Mouse (Mus musculus) lung, embryonic 14.5 days (tissue): ENCODE results near the gene Ifnlr1. TPM values are rescaled to one million over a fixed set of nuclear protein-coding genes. Genes with fewer than 3 reads are reported as not detected.

Experiments used
- ATAC-seq: fragments of 200-750 bp; cut with Nextera tagmentation; 2 replicates; pipeline ENCODE4 v1.8.0; 2017; ENCODE audit warnings: mild to moderate bottlenecking, moderate TSS enrichment, moderate library complexity; ENCODE audit not compliant: insufficient read depth
- DNase-seq: peaks from one replicate; pipeline ENCODE4 v3.0.0-alpha.2; 2015
- H3K27ac ChIP-seq: fragments of 300-500 bp; sonication (generic); 2 replicates; pipeline ENCODE4 v1.5.1; 2014; ENCODE audit warnings: low read depth, mild to moderate bottlenecking, moderate library complexity
- H3K27me3 ChIP-seq: fragments of 300-500 bp; sonication (generic); 2 replicates; pipeline ENCODE4 v1.6.1; 2014; ENCODE audit warnings: low read length, control low read depth; ENCODE audit not compliant: insufficient read depth
- H3K36me3 ChIP-seq: fragments of 300-500 bp; sonication (generic); 2 replicates; pipeline ENCODE4 v1.6.1; 2014; ENCODE audit warnings: control low read depth; ENCODE audit not compliant: insufficient read depth
- H3K4me1 ChIP-seq: fragments of 300-500 bp; sonication (generic); 2 replicates; pipeline ENCODE4 v1.6.1; 2014; ENCODE audit warnings: antibody characterized with exemption, control low read depth; ENCODE audit not compliant: insufficient read depth
- H3K4me2 ChIP-seq: fragments of 300-500 bp; sonication (generic); 2 replicates; pipeline ENCODE4 v1.6.1; 2014; ENCODE audit warnings: mild to moderate bottlenecking
- H3K4me3 ChIP-seq: fragments of 300-500 bp; sonication (generic); 2 replicates; pipeline ENCODE4 v1.5.1; 2014; ENCODE audit warnings: low read depth, low read length
- H3K9ac ChIP-seq: fragments of 300-500 bp; sonication (generic); 2 replicates; pipeline ENCODE4 v1.6.1; 2014
- H3K9me3 ChIP-seq: fragments of 300-500 bp; sonication (generic); 2 replicates; pipeline ENCODE4 v1.6.1; 2016; ENCODE audit warnings: low read depth, low read length, control low read depth
- CTCF ChIP-seq: IDR thresholded peaks from 2 replicates; pipeline ENCODE4 v1.5.1; 2016; ENCODE audit warnings: antibody characterized with exemption, low read depth
- WGBS: fragments of 180-500 bp; shearing (Covaris S2); extraction: QIAGEN DNeasy Blood & Tissue Kit; methylation state at CpG from one replicate; pipeline ENCODE4 v1.1.7; 2014; 5-methylcytosine and 5-hydroxymethylcytosine counted together
- polyA plus RNA-seq: library from polyadenylated mRNA; unstranded; fragments of >200 nt; fragmentation: Nextera tagmentation; extraction: Ambion mirVana; gene quantifications from 2 replicates; pipeline ENCODE4 v1.2.1, GENCODE M21; 2014

Ifnlr1 gene
- polyA plus RNA-seq, 1 experiment from 2014 or later = 1.6 TPM

DNA sequence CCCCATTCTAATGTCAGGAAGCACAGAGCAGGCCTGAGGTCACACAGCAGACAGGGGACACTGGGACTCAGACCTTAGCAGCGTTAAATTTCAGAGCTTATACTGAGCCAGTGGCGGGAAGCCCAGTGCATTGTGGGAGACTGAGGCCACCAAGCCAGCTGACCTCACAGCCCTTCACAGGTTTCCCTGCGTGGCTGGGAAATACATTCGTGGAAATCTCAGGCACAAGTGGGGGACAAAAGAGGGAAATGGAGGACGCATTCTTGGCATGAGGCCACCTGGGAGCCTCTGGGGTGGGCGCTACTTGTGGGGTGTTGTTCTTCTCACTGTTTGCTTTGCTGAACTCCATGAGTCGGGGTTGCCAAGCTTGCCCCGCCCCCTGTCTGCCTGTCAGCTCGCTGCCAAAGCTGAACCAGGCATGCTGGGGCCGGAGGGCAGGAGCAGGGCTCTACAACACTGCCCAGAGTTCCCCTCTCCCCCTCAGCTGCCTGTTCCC is 29.9 kb upstream of the Ifnlr1 start:
- ATAC-seq = peak; percentile 51
- peak; percentile 71 for DNase-seq
- 11% methylated on average over 10 of the region's 10 CpGs for whole genome bisulfite sequencing

DNA sequence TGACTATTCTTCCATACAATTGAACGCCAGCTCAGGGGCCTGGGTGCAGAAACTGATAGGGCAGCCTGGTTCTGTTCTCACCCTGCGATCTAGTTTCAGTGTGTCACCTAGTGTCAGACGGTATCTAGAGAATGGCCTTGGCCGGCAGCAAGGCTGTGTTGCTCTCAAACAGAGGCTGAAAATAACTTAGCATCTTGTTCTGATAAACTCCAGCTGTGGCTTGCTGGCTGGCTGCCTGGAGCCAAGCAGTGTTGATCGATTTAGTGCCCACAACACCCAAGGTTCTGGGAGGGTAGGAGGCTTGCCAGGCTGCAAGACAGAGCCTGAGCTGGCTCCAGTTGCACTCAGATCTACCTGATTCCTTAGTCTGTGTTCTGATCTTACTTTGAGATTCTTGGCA is 27.6 kb upstream of the Ifnlr1 start:
- peaks cover 31% of the 10 kb centered on the region for H3K4me1 ChIP-seq
- DNase-seq = peak; percentile 79
- H3K4me2 ChIP-seq = no peak overlapping the region

More for the DNA sequence above, 29.9 kb upstream of the Ifnlr1 start:
- no peak overlapping the region for H3K9ac ChIP-seq
- H3K27me3 ChIP-seq = no peaks in the 10 kb centered on the region
- no peaks in the 10 kb centered on the region for H3K9me3 ChIP-seq
- H3K4me2 ChIP-seq = peak overlapping the region; percentile 42
- H3K36me3 ChIP-seq = no peaks in the 10 kb centered on the region
- 0 out of 2 replicates have a peak, but pooled peaks have one; percentile 6 for TF ChIP-seq CTCF
- no peak overlapping the region for H3K4me3 ChIP-seq
- peak overlapping the region; percentile 60; the same call in 1 of the 2 replicates for H3K27ac ChIP-seq
- peaks cover 34% of the 10 kb centered on the region for H3K4me1 ChIP-seq

DNA sequence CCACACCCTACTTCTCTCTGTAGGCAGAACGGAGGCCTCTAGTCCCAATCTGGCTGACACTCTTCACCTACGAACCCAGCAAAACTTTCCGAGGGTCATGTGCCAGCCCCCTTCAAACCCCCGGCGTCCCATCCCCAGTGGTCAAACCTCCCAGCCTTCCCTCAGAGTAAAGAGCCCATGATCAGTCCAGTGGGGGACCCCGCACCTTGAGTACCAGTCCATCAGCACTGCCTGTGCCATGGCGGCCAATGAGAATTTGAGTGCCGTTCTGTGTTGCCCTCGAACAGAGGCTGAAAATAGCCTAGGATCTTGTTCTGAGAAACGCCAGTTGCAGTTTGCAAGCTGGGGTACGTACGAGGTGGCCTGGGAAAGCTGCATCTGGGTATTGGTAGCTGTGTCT is 27.2 kb upstream of the Ifnlr1 start:
- WGBS = 70% methylated on average over 12 of the region's 12 CpGs
- Histone ChIP-seq H3K36me3 (no peaks in the 10 kb centered on the region), H3K4me3 (no peak overlapping the region), H3K9ac (no peak overlapping the region), H3K4me1 (peaks cover 29% of the 10 kb centered on the region), H3K27me3 (no peaks in the 10 kb centered on the region), H3K9me3 (no peaks in the 10 kb centered on the region), H3K4me2 (no peak overlapping the region), H3K27ac (no peak overlapping the region; the same call in 1 of the 2 replicates)
- DNase-seq (no peak), ATAC-seq (no peak)
- TF ChIP-seq CTCF = no peak

More for the DNA sequence above, 27.6 kb upstream of the Ifnlr1 start:
- H3K27me3 ChIP-seq = no peaks in the 10 kb centered on the region
- no peak for TF ChIP-seq CTCF
- H3K9me3 ChIP-seq = no peaks in the 10 kb centered on the region
- no peak overlapping the region; the same call in 1 of the 2 replicates for H3K27ac ChIP-seq
- 0 out of 2 replicates have a peak, but pooled peaks have one; percentile 20 for ATAC-seq
- H3K36me3 ChIP-seq = no peaks in the 10 kb centered on the region
- H3K9ac ChIP-seq = no peak overlapping the region
- WGBS = 24% methylated on average over 5 of the region's 5 CpGs
- H3K4me3 ChIP-seq = no peak overlapping the region

DNA sequence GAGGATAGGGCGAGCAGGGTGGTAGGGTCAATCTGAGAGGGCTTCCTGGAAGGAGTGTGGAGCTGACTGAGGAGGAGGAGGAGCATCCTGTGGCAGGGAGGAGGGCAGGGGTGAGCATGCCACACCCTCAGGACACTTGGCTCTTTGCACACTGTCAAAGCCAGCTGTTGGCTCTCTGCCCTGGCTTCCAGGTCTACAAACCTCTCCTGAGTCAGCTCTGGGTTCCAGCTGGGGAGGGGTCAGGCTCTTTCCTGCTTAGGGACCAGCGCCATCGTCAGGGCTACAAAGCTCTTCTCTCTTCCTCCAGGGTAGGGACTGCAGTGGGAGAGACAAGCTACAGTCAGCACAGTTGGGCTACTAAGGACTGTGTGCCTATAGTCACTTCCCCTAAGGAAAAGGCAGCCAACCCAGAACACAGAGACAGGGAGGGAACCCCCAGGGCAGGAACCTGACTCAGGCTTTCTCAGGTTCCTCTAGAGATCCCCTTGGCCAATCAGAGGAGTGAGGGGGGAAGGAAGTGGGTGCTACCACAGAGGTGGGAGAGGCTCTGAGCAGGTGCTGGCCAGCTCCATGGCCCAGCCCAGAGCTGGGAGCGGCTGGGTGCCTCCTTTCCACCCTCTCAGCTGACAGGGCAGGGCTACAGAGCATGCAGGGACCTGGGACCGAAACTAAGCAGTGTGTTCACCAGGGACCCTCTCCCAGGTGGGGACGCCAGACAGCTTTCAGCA is 24.8 kb upstream of the Ifnlr1 start:
- no peaks in the 10 kb centered on the region for H3K27me3 ChIP-seq
- no peaks in the 10 kb centered on the region for H3K9me3 ChIP-seq
- H3K4me2 ChIP-seq = no peak overlapping the region
- ATAC-seq (no peak), DNase-seq (peak; percentile 52)
- no peak overlapping the region for H3K4me3 ChIP-seq
- WGBS = 44% methylated on average over 6 of the region's 6 CpGs
- H3K36me3 ChIP-seq = no peaks in the 10 kb centered on the region
- no peak for TF ChIP-seq CTCF
- H3K4me1 ChIP-seq = peaks cover 14% of the 10 kb centered on the region
- no peak overlapping the region for H3K9ac ChIP-seq
- H3K27ac ChIP-seq = no peak overlapping the region

DNA sequence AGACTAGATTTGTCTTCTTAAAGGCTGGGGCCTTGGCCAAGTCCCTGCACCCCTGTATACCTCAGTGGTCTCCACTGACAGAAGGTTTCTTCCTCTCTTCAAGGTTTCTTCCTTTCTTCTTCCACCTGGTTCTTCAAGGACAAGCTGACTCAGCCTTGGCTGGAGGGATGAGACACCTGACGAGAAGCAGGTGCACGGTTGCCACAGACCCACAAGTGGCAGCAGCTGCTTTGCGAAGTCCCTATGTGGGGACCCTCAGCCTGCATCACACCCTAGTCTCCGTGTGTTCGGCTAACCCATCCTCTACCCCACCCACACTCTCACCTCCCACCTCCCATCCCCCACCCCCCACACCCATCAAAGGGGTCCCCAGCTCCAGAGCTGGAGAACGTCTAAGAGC is 24.1 kb upstream of the Ifnlr1 start:
- H3K9me3 ChIP-seq = no peaks in the 10 kb centered on the region
- DNase-seq (no peak), ATAC-seq (no peak)
- H3K4me2 ChIP-seq = no peak overlapping the region
- H3K27ac ChIP-seq = no peak overlapping the region
- H3K9ac ChIP-seq = no peak overlapping the region
- 63% methylated on average over 6 of the region's 6 CpGs for WGBS
- H3K36me3 ChIP-seq = no peaks in the 10 kb centered on the region
- no peak overlapping the region for H3K4me3 ChIP-seq
- H3K4me1 ChIP-seq = peaks cover 10% of the 10 kb centered on the region; the same call in 1 of the 2 replicates
- no peak for TF ChIP-seq CTCF
- no peaks in the 10 kb centered on the region for H3K27me3 ChIP-seq

DNA sequence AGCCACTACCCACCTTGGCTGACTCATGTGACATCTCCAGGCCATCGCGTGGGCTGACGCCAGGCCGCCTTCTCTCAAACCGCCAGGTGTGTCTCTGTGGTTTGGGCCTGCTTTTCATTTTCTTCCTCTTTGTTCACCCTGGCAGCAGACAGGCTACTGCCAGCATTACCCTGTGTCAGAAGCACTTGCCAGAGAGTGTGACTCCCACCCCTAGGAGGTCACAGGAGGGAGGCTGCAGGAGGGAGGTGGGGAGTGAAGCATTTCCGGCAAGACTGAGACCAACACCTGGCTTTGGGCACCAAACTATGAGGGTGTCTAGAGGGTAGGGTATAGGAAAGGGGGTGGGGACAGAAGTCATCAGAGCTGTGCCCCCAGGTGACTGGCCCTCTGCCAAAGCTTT is 21.4 kb upstream of the Ifnlr1 start:
- H3K4me1 ChIP-seq = no peaks in the 10 kb centered on the region
- H3K27me3 ChIP-seq = no peaks in the 10 kb centered on the region
- no peak for TF ChIP-seq CTCF
- H3K27ac ChIP-seq = no peak overlapping the region
- H3K36me3 ChIP-seq = no peaks in the 10 kb centered on the region
- no peaks in the 10 kb centered on the region for H3K9me3 ChIP-seq
- H3K4me3 ChIP-seq = no peak overlapping the region
- DNase-seq = no peak
- WGBS = 69% methylated on average over 6 of the region's 6 CpGs
- no peak for ATAC-seq
- no peak overlapping the region for H3K4me2 ChIP-seq
- no peak overlapping the region for H3K9ac ChIP-seq

DNA sequence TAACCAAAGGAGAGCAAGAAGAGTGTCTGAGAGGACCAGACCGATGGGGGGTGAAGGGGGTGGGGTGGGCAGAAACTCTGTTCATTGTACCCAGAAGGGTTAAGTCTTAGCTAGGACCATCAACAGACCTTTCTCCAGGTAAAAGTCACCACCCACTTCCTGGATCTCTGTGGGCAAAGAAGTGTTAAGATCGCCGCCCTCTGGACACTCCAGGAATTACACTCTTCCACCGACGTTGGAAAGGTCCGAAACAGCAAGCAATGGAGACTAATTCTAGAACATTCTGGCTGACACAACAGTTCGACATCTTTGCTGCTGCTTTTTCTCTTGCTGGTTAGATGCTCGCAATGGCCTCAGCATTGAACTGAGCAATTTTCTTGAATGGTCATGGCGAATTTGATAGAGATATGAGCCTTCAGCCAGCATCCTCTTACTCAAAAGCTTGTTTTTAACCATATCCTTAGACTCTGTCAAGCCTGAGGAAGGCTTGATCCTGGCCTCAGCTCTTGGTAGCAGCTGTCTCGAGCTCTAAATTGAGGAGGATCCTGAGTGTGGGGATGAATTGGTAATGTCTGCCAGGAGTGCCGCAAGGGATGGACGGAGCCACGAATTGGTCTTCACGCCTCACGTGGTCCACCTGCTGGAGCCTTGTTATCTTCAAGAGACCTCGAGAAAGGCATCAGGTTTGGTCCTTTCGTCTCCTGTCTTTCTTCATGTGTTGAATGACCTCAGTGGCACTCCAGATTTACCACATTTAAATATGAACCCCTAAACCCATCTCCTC is 19.7 kb upstream of the Ifnlr1 start:
- H3K4me1 ChIP-seq = no peaks in the 10 kb centered on the region
- no peaks in the 10 kb centered on the region for H3K9me3 ChIP-seq
- no peak overlapping the region for H3K4me2 ChIP-seq
- H3K4me3 ChIP-seq = no peak overlapping the region
- ATAC-seq (no peak), DNase-seq (peak; percentile 72)
- H3K27me3 ChIP-seq = no peaks in the 10 kb centered on the region
- no peak overlapping the region for H3K27ac ChIP-seq
- no peaks in the 10 kb centered on the region for H3K36me3 ChIP-seq
- H3K9ac ChIP-seq = no peak overlapping the region
- WGBS = 51% methylated on average over 17 of the region's 17 CpGs
- TF ChIP-seq CTCF = peak; percentile 82
